Mouse (Mus musculus): ENCODE measurements at regions not wholly inside any gene's neighbourhood (a gene's known extent, or its start where the extent isn't known, plus 50 kb on each side); places are given as distances from the start of the nearest gene placed in this dataset.
"Not testable (repeated sequence)": the region's sequence is repeated elsewhere in the genome, so short reads cannot be mapped to it uniquely, and the experiment has no call there.

- Histone ChIP-seq H3K4me3 (ENCODE audit: insufficient read depth, low read length) (no peak overlapping the region), H3K27ac (ENCODE audit: insufficient read depth, low read depth, low read length) (no peak overlapping the region), H3K4me1 (ENCODE audit: control insufficient read depth, insufficient read depth, low read length) (no peaks in the 10 kb centered on the region)
- TF ChIP-seq CTCF (IDR thresholded peaks at IDR 0.05; ENCODE audit: low read depth, low read length) (no peak), POLR2A (IDR thresholded peaks at IDR 0.05; ENCODE audit: borderline replicate concordance, low read depth, low read length) (no peak)
These were observed 193.3 kb downstream of the Serpinb8 start for GRCm38 (mm10) chr1:107783079-107783478.

GRCm38 (mm10) chr1:107805823-107806222 lies 216.0 kb downstream of the Serpinb8 start:
- TF ChIP-seq POLR2A (IDR thresholded peaks at IDR 0.05; ENCODE audit: borderline replicate concordance, low read depth, low read length) (no peak), CTCF (IDR thresholded peaks at IDR 0.05; ENCODE audit: low read depth, low read length) (no peak)
- Histone ChIP-seq H3K4me1 (ENCODE audit: control insufficient read depth, insufficient read depth, low read length) (no peaks in the 10 kb centered on the region), H3K27ac (ENCODE audit: insufficient read depth, low read depth, low read length) (no peak overlapping the region), H3K4me3 (ENCODE audit: insufficient read depth, low read length) (no peak overlapping the region)

- H3K27ac ChIP-seq (ENCODE audit: insufficient read depth, low read depth, low read length); H3K4me1 ChIP-seq (ENCODE audit: control insufficient read depth, insufficient read depth, low read length): not testable (repeated sequence)
These were observed 217.6 kb downstream of the Serpinb8 start for GRCm38 (mm10) chr1:107807367-107807766.

GRCm38 (mm10) chr1:107811136-107811535 lies 221.3 kb downstream of the Serpinb8 start:
- TF ChIP-seq POLR2A (IDR thresholded peaks at IDR 0.05; ENCODE audit: borderline replicate concordance, low read depth, low read length) (no peak), CTCF (IDR thresholded peaks at IDR 0.05; ENCODE audit: low read depth, low read length) (no peak)
- H3K4me1 ChIP-seq (ENCODE audit: control insufficient read depth, insufficient read depth, low read length) = no peaks in the 10 kb centered on the region
- no peak overlapping the region for H3K27ac ChIP-seq (ENCODE audit: insufficient read depth, low read depth, low read length)
- no peak overlapping the region for H3K4me3 ChIP-seq (ENCODE audit: insufficient read depth, low read length)

More at GRCm38 (mm10) chr1:107807367-107807766, 217.6 kb downstream of the Serpinb8 start:
- H3K4me3 ChIP-seq (ENCODE audit: insufficient read depth, low read length) = not testable (repeated sequence)

- no peak for TF ChIP-seq POLR2A (IDR thresholded peaks at IDR 0.05; ENCODE audit: borderline replicate concordance, low read depth, low read length)
- no peak for TF ChIP-seq CTCF (IDR thresholded peaks at IDR 0.05; ENCODE audit: low read depth, low read length)
- H3K4me3 ChIP-seq (ENCODE audit: insufficient read depth, low read length) = no peak overlapping the region
- H3K27ac ChIP-seq (ENCODE audit: insufficient read depth, low read depth, low read length) = no peak overlapping the region
These were observed 222.1 kb downstream of the Serpinb8 start for GRCm38 (mm10) chr1:107811859-107812258.

GRCm38 (mm10) chr1:107837877-107838276 lies 248.1 kb downstream of the Serpinb8 start:
- Histone ChIP-seq H3K4me3 (ENCODE audit: insufficient read depth, low read length) (no peak overlapping the region), H3K27ac (ENCODE audit: insufficient read depth, low read depth, low read length) (no peak overlapping the region), H3K4me1 (ENCODE audit: control insufficient read depth, insufficient read depth, low read length) (no peaks in the 10 kb centered on the region)
- no peak for TF ChIP-seq CTCF (IDR thresholded peaks at IDR 0.05; ENCODE audit: low read depth, low read length)
- no peak for TF ChIP-seq POLR2A (IDR thresholded peaks at IDR 0.05; ENCODE audit: borderline replicate concordance, low read depth, low read length)

More at GRCm38 (mm10) chr1:107811859-107812258, 222.1 kb downstream of the Serpinb8 start:
- no peaks in the 10 kb centered on the region for H3K4me1 ChIP-seq (ENCODE audit: control insufficient read depth, insufficient read depth, low read length)

GRCm38 (mm10) chr1:107852386-107852785 lies 262.6 kb downstream of the Serpinb8 start:
- Histone ChIP-seq H3K27ac (ENCODE audit: insufficient read depth, low read depth, low read length) (no peak overlapping the region), H3K4me3 (ENCODE audit: insufficient read depth, low read length) (no peak overlapping the region), H3K4me1 (ENCODE audit: control insufficient read depth, insufficient read depth, low read length) (no peaks in the 10 kb centered on the region)
- TF ChIP-seq POLR2A (IDR thresholded peaks at IDR 0.05; ENCODE audit: borderline replicate concordance, low read depth, low read length) (no peak), CTCF (IDR thresholded peaks at IDR 0.05; ENCODE audit: low read depth, low read length) (no peak)

- Histone ChIP-seq H3K27ac (ENCODE audit: insufficient read depth, low read depth, low read length) (no peak overlapping the region), H3K4me3 (ENCODE audit: insufficient read depth, low read length) (no peak overlapping the region), H3K4me1 (ENCODE audit: control insufficient read depth, insufficient read depth, low read length) (no peaks in the 10 kb centered on the region)
- TF ChIP-seq POLR2A (IDR thresholded peaks at IDR 0.05; ENCODE audit: borderline replicate concordance, low read depth, low read length) (no peak), CTCF (IDR thresholded peaks at IDR 0.05; ENCODE audit: low read depth, low read length) (no peak)
These were observed 263.2 kb downstream of the Serpinb8 start for GRCm38 (mm10) chr1:107853001-107853400.

- Histone ChIP-seq H3K27ac (ENCODE audit: insufficient read depth, low read depth, low read length) (no peak overlapping the region), H3K4me3 (ENCODE audit: insufficient read depth, low read length) (no peak overlapping the region), H3K4me1 (ENCODE audit: control insufficient read depth, insufficient read depth, low read length) (no peaks in the 10 kb centered on the region)
- TF ChIP-seq POLR2A (IDR thresholded peaks at IDR 0.05; ENCODE audit: borderline replicate concordance, low read depth, low read length) (no peak), CTCF (IDR thresholded peaks at IDR 0.05; ENCODE audit: low read depth, low read length) (no peak)
These were observed 308.1 kb downstream of the Serpinb8 start for GRCm38 (mm10) chr1:107897743-107898437.

- Histone ChIP-seq H3K4me3 (ENCODE audit: insufficient read depth, low read length) (no peak overlapping the region), H3K4me1 (ENCODE audit: control insufficient read depth, insufficient read depth, low read length) (no peaks in the 10 kb centered on the region), H3K27ac (ENCODE audit: insufficient read depth, low read depth, low read length) (no peak overlapping the region)
- TF ChIP-seq CTCF (IDR thresholded peaks at IDR 0.05; ENCODE audit: low read depth, low read length) (no peak), POLR2A (IDR thresholded peaks at IDR 0.05; ENCODE audit: borderline replicate concordance, low read depth, low read length) (no peak)
These were observed 309.5 kb downstream of the Serpinb8 start for GRCm38 (mm10) chr1:107899261-107899660.

Data from bone marrow macrophage, adult 2 months (primary cell).